Mouse (Mus musculus): ENCODE results near the gene Hivep3.

DNA sequence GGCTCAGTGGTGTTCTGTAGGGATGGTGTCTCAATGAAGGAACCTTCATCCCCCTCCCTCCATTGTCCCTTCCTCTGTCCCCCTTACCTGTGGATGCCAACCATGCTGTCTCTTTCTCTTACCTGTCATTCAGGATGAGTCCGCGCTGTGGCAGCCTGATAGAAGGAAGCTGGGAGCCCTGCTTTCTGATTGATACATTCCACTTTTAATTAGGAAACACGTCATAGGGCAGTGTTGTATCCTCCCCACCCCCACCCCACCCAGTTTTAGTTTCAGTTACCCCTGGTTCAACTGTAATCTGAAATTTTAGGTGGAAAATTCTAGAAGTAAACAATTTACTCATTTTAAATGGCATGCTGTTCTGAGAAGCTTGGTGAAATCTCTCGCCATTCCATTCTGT is 173.5 kb downstream of the Hivep3 start:
- TF ChIP-seq CTCF (IDR thresholded peaks at IDR 0.05) (no peak), EP300 (IDR thresholded peaks at IDR 0.05; ENCODE audit: insufficient read depth, low read depth, low read length) (no peak)
